Mouse (Mus musculus): ENCODE data around the gene Catsperz. TPM values are rescaled to one million over a fixed set of nuclear protein-coding genes. Genes with fewer than 3 reads are reported as not detected.

The Catsperz gene
- total RNA-seq (2015; ENCODE audit: low replicate concordance) = not detected in 2 replicates
- not detected in 2 replicates for total RNA-seq (2017; ENCODE audit: low replicate concordance)

GRCm38 (mm10) chr19:6925307-6925573, at the start of gene Catsperz:
Catsperz (minus strand) TSS chr19:6925380.
- ATAC-seq (replicated peaks; ENCODE audit: low FRiP score, poor library complexity, severe bottlenecking) = no peak

- peak; percentile 69 for ATAC-seq (replicated peaks; ENCODE audit: low FRiP score, poor library complexity, severe bottlenecking)
These were observed 49.3 kb upstream of the Catsperz start, which contains the start of gene Ppp1r14b for GRCm38 (mm10) chr19:6974211-6975205. Ppp1r14b (plus strand) TSS chr19:6974968.

GRCm38 (mm10) chr19:6973581-6974190, 48.5 kb upstream of the Catsperz start:
- ATAC-seq (replicated peaks; ENCODE audit: low FRiP score, poor library complexity, severe bottlenecking) = no peak

GRCm38 (mm10) chr19:6972247-6972917, 47.2 kb upstream of the Catsperz start:
- ATAC-seq (replicated peaks; ENCODE audit: low FRiP score, poor library complexity, severe bottlenecking) = no peak

- no peak for ATAC-seq (replicated peaks; ENCODE audit: low FRiP score, poor library complexity, severe bottlenecking)
These were observed 46.5 kb upstream of the Catsperz start for GRCm38 (mm10) chr19:6971644-6972043.

DNA sequence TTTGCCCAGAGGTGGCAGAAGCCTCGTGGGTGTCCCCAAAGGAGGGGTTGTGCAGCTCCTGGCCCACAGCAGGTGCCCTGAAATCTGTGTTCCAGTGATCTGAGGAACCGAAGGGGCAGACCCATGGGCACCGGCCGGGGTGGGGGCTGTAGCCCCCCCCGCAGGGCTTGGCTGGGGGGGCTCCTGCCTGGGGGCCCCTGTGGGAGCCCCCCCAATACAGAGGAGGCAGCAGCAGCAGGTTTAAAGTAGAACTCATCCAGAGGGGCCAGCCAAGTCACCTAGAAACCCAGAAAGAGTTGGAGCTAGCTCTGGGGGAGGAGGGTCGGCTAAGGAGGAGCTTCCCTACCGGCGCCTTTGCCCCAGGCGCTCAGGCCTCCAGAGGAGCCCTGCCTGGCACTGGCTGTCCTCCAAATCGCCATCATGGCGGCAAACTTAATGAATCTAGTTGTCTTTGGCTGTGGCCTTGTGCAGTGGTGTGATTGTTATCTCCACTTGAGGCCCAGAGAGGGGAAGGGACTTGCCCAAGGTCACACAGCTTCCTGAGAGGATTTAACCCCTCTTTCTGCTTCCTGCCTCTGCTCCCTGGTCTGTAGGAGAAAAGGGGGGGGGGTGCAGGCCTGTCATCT, 45.4 kb upstream of the Catsperz start:
- ATAC-seq (replicated peaks; ENCODE audit: low FRiP score, poor library complexity, severe bottlenecking) = no peak

GRCm38 (mm10) chr19:6969665-6970381, 44.6 kb upstream of the Catsperz start:
- peak; percentile 61 for ATAC-seq (replicated peaks; ENCODE audit: low FRiP score, poor library complexity, severe bottlenecking)

DNA sequence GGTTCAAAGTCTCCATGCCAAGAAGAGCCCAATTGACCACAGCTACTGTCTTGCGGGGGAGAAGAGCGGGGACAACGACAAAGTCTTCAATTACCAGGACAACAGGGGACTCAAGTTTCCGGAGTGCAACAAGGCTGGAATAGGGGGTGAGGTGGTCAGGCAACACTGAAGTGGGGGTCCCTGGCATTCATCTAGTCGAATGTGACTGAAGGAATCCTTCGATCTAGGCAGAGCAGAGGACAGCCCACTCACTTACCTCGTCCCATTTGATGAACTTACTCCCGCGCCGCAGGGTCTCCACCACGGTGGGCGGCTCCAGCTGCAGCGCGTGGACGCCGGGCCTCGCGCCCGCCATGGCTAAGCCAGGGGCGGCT, 44.1 kb upstream of the Catsperz start:
- ATAC-seq (replicated peaks; ENCODE audit: low FRiP score, poor library complexity, severe bottlenecking) = no peak

DNA sequence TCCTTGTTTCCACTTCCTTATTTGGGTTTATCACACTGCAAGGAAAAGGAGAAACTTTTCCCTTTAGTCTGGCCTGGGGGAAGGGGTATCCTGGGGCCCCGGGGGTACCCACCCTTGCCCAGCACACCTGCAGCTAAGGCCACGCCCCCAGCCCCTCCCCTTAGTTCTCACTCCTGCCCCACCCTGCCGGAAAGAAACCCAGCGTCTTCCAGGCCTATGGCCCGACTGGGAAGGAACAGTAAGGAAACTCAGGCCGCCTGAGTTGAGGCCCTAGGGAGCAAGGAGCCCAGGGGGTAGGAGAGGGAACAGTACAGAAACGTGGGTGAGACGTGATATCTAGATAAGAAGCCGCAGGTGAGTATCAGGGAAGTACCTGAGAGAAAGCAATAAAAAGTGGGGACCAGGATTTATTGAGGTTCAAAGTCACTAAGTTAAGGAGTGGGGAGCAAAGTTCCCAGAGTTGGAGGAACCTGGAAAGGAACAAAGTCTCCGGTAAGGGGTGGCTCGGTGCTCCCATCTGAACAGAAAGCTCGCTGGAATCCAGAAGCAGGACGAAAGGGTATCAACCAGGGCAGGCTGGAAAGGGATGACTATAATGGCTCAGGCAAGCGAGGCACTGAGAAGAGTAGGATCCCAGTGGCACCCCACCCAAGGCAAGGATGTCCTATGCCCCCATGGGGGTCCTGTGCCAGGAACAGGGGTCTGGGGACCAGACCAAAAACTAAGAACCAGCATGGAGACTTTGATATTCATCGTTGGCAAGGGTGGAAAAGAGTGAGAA, 43.5 kb upstream of the Catsperz start:
- ATAC-seq (replicated peaks; ENCODE audit: low FRiP score, poor library complexity, severe bottlenecking) = no peak

DNA sequence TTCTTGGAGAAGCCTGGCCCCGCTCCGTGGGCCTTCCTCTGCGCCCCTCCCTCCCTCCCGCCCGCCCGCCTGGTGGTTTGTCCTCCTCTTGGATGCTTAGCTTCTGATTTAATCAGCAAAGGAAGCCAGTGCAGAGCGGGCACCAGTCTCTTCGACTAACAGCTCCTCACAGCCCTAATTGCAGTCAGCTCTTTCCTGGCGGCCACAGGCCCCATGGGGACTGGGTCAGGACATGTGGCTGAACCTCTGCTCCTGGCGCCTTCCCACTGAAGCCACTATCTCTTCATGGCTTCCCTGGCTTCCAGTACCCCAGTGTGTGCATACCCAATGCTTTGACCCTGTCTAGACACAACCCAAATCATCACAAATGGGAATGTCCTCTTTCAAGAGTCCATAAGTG, 31.3 kb upstream of the Catsperz start:
- ATAC-seq (replicated peaks; ENCODE audit: low FRiP score, poor library complexity, severe bottlenecking) = no peak

GRCm38 (mm10) chr19:6955424-6955823, 30.2 kb upstream of the Catsperz start:
- ATAC-seq (replicated peaks; ENCODE audit: low FRiP score, poor library complexity, severe bottlenecking) = no peak

GRCm38 (mm10) chr19:6954046-6954445, 28.9 kb upstream of the Catsperz start:
- ATAC-seq (replicated peaks; ENCODE audit: low FRiP score, poor library complexity, severe bottlenecking) = no peak

DNA sequence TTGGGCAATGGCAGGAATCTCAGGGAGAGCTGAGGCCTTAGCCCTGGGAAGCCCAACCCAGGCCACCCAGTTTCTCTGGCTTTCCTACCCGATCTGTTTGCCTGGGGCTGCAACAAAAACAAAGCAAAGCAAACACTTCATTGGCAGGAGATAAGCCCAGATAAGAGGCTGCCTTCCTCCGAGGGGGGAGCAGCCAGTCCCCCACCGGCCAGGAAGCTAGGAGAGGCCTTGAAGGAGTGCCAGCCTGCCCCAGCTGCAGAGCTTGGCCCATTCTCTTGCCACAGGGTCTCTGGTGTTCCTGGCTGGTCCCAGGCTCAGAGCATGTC, 27.5 kb upstream of the Catsperz start:
- no peak for ATAC-seq (replicated peaks; ENCODE audit: low FRiP score, poor library complexity, severe bottlenecking)

DNA sequence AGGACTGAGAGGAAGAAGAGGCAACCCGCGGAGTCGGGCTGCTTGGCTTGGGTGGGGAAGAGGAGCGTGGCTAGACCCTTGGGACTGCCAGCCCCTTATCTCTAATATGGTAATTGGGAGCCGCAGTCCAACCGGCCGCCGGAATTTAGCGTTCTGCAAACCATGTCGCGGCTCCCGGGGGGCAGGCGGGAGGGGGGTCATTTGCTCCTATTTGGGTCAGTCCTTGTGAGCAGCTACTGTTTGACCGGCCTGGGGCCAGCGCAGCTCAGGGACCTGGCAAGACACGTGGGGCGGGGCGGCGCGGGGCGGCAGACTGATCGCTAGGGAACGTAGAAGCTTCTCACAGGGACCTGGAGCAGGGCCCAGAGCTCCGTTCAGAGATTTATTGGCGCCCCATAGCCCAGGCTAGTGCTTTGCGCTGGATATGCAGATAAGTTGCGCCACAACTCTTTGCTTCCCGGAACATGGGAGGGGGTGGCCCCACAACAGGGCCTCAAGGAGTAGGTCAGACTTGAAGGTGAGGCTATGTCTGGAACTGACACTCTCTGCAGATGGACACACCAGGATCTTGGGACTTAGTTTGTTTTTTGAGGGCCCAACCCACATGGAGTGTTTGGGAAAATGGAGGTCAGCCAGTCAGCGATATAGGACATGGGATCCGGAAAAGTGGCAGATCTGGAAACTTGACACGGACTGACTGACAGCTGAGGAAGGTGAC, 27.0 kb upstream of the Catsperz start:
- ATAC-seq (replicated peaks; ENCODE audit: low FRiP score, poor library complexity, severe bottlenecking) = peak; percentile 31; the same call in 1 of the 2 replicates

DNA sequence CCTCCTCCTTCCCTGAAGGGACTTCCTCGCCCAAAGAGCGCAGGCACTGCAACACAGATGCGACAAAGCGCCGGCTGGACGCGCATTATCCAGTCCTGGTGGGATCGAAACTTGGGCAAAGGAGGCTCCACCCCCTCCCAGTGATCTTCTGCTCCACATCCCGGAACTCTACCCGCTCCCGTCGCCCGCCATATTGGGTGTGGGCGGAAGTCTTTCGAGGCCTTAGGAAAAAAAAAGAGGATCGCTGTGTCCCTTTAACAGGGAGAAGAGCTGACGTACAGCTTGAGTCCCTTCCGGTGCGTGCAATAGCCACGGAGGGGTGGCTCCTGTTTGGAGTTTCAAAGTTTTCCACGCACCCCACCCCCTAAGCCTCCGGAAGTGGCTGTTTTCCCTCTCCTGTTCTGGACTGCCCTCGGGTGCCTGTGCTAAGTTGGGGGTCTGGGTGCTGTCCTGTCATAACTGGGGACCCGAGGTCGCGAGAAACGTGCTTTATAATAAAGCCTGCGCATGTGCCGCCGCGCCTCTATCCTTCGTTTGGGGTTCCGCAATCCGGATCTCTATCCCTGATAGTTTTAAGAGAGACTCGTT, 26.3 kb upstream of the Catsperz start:
- ATAC-seq (replicated peaks; ENCODE audit: low FRiP score, poor library complexity, severe bottlenecking) = peak; percentile 86

GRCm38 (mm10) chr19:6950613-6951153, 25.5 kb upstream of the Catsperz start:
- no peak for ATAC-seq (replicated peaks; ENCODE audit: low FRiP score, poor library complexity, severe bottlenecking)

DNA sequence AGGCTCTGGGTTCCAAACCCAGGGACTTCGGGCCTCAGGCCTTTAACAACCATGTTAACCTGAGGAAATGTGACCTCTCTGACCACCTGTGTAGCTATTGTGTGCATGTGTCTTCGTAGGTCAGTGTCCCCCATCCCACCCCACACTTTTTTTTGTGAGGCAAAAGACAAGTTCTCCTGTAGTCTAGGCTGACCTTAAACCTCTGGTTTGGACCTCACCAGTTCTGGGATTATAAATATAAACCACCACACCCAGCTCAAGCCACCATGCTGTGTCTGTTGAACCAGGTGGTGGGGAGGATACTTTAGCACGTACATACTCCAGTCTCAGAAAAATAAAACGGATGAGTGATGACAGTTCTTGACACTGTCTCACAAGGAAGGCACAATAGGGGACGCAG, 24.8 kb upstream of the Catsperz start:
- ATAC-seq (replicated peaks; ENCODE audit: low FRiP score, poor library complexity, severe bottlenecking) = no peak

GRCm38 (mm10) chr19:6949532-6949931, 24.4 kb upstream of the Catsperz start:
- no peak for ATAC-seq (replicated peaks; ENCODE audit: low FRiP score, poor library complexity, severe bottlenecking)
